ENCODE assay signal across 8 mouse cellular contexts in genomic region chr8:123518667-123519066, GRCm38 (mm10). TPM values are rescaled to one million over a fixed set of nuclear protein-coding genes. Genes with fewer than 3 reads are reported as not detected.
A peak's percentile ranks its signal among the peaks of the same experiment; 100 is the strongest.
DNase-seq lines count a peak whose midpoint lies in the region; ATAC-seq lines count a peak whose summit lies in the region.

Gene Gas8 (plus strand): TSS chr8:123518834.

- H3K4me1 ChIP-seq in forebrain, embryonic 10.5 days, result peaks cover 46% of the 10 kb centered on the region
- peaks cover 20% of the 10 kb centered on the region for H3K4me1 ChIP-seq in heart, embryonic 16.5 days (ENCODE audit: control insufficient read depth, insufficient read depth, low read length)
- H3K4me1 ChIP-seq in liver, embryonic 15.5 days (replicated peaks), result peaks cover 33% of the 10 kb centered on the region
- peaks cover 26% of the 10 kb centered on the region for H3K4me1 ChIP-seq in neural tube, embryonic 12.5 days

- H3K27ac ChIP-seq in forebrain, embryonic 10.5 days, result peak within 1 kb of the TSS; percentile 84
- H3K27ac ChIP-seq in heart, embryonic 16.5 days (ENCODE audit: low read length), result no peak within 1 kb of the TSS
- no peak within 1 kb of the TSS for H3K27ac ChIP-seq in liver, embryonic 15.5 days (replicated peaks)
- 0 out of 2 replicates have a peak within 1 kb of the TSS, but pooled peaks have one; percentile 10 for H3K27ac ChIP-seq in neural tube, embryonic 12.5 days

- DNase-seq in CD8-positive naive resting alpha-beta T cell, adult 2 months (ENCODE audit: low read depth in 2 of 2, low spot score in 2 of 2), result peak; percentile 57 to 63
- peak; percentile 90 for DNase-seq in c-Kit-positive CD71-negative TER-119-negative erythroid progenitor cells, embryonic 14.5 days (ENCODE audit: low read depth)
- peak; percentile 94 for DNase-seq in forebrain, embryonic 10.5 days (ENCODE audit: extremely low spot score, low spot score)
- DNase-seq in kidney, postnatal 36 days, result peak; percentile 95 to 96
- DNase-seq in telencephalon, adult 2 months (ENCODE audit: low read depth, low spot score), result peak; percentile 90

- peaks cover 38% of the 10 kb centered on the region for H3K36me3 ChIP-seq in forebrain, embryonic 10.5 days (replicated peaks)
- peaks cover 5% of the 10 kb centered on the region; the same call in 1 of the 2 replicates for H3K36me3 ChIP-seq in heart, embryonic 16.5 days (ENCODE audit: control insufficient read depth, insufficient read depth)
- peaks cover 13% of the 10 kb centered on the region; the same call in 1 of the 2 replicates for H3K36me3 ChIP-seq in liver, embryonic 15.5 days (replicated peaks)
- peaks cover 30% of the 10 kb centered on the region for H3K36me3 ChIP-seq in neural tube, embryonic 12.5 days

- H3K9ac ChIP-seq in heart, embryonic 16.5 days (ENCODE audit: low read length), result peak within 1 kb of the TSS; percentile 80
- peak within 1 kb of the TSS; percentile 37; the same call in 1 of the 2 replicates for H3K9ac ChIP-seq in liver, embryonic 15.5 days
- H3K9ac ChIP-seq in neural tube, embryonic 12.5 days, result peak within 1 kb of the TSS; percentile 84

- under 1% methylated on average over 20 of the region's 20 CpGs for WGBS in forebrain, embryonic 10.5 days
- WGBS in heart, embryonic 16.5 days, result 1% methylated on average over 20 of the region's 20 CpGs
- WGBS in liver, embryonic 15.5 days (ENCODE audit: insufficient replicate concordance), result 0% methylated on average over 20 of the region's 20 CpGs
- under 1% methylated on average over 20 of the region's 20 CpGs for WGBS in neural tube, embryonic 12.5 days

- H3K27me3 ChIP-seq in forebrain, embryonic 10.5 days (ENCODE audit: poor library complexity, severe bottlenecking), result peaks cover 41% of the 10 kb centered on the region
- peaks cover 27% of the 10 kb centered on the region for H3K27me3 ChIP-seq in heart, embryonic 16.5 days (ENCODE audit: control insufficient read depth, insufficient read depth, low read length)
- peaks cover 42% of the 10 kb centered on the region for H3K27me3 ChIP-seq in liver, embryonic 15.5 days
- no peaks in the 10 kb centered on the region for H3K27me3 ChIP-seq in neural tube, embryonic 12.5 days (replicated peaks)

- ATAC-seq in heart, embryonic 16.5 days (replicated peaks; ENCODE audit: extremely low read depth, insufficient read depth, low FRiP score), result peak; percentile 96
- peak; percentile 79 for ATAC-seq in liver, embryonic 15.5 days (ENCODE audit: insufficient read depth)
- ATAC-seq in neural tube, embryonic 12.5 days (ENCODE audit: low FRiP score, low read depth), result peak; percentile 90

- peak within 1 kb of the TSS; percentile 94 for H3K4me2 ChIP-seq in heart, embryonic 16.5 days (ENCODE audit: low read depth, low read length)
- peak within 1 kb of the TSS; percentile 75 for H3K4me2 ChIP-seq in liver, embryonic 15.5 days
- H3K4me2 ChIP-seq in neural tube, embryonic 12.5 days (replicated peaks), result peak within 1 kb of the TSS; percentile 94

- H3K9me3 ChIP-seq in forebrain, embryonic 10.5 days, result no peaks in the 10 kb centered on the region
- no peaks in the 10 kb centered on the region for H3K9me3 ChIP-seq in heart, embryonic 16.5 days (replicated peaks; ENCODE audit: control insufficient read depth, low read length)
- no peaks in the 10 kb centered on the region for H3K9me3 ChIP-seq in liver, embryonic 15.5 days (replicated peaks)
- no peaks in the 10 kb centered on the region for H3K9me3 ChIP-seq in neural tube, embryonic 12.5 days

- H3K4me3 ChIP-seq in forebrain, embryonic 10.5 days, result peak within 1 kb of the TSS; percentile 81
- H3K4me3 ChIP-seq in heart, embryonic 16.5 days (ENCODE audit: low read length), result peak within 1 kb of the TSS; percentile 89
- peak within 1 kb of the TSS; percentile 65 for H3K4me3 ChIP-seq in liver, embryonic 15.5 days (replicated peaks)
- H3K4me3 ChIP-seq in neural tube, embryonic 12.5 days, result peak within 1 kb of the TSS; percentile 72

RNA-seq across cellular contexts. Expression of gene Gas8, which starts in this region (rescaled TPM):
- polyA plus RNA-seq in forebrain, embryonic 10.5 days (2016; fragmentation: Nextera tagmentation; extraction: Ambion mirVana), result 42.7 and 45.7 TPM in 2 replicates
- 14.5 and 14.8 TPM in 2 replicates for polyA plus RNA-seq in heart, embryonic 16.5 days (2015; fragmentation: Nextera tagmentation; extraction: Ambion mirVana)
- polyA plus RNA-seq in liver, embryonic 15.5 days (2015; fragmentation: Nextera tagmentation; extraction: Ambion mirVana), result 3.3 and 3.8 TPM in 2 replicates
- polyA plus RNA-seq in neural tube, embryonic 12.5 days (2016; fragmentation: Nextera tagmentation; extraction: Ambion mirVana), result 39.5 and 42.1 TPM in 2 replicates

Comparison
In these comparisons a context has a peak if more than half of its experiments do, and no peak if none do; other contexts are left out.
1. H3K27ac ChIP-seq: peak in forebrain, embryonic 10.5 days (single experiment) and neural tube, embryonic 12.5 days (single experiment); none in heart, embryonic 16.5 days (single experiment) and liver, embryonic 15.5 days (single experiment).
2. Peak in every context shown above with its lines, with median percentiles within 50 percentile points of each other: DNase-seq, H3K4me3 ChIP-seq, ATAC-seq, H3K4me2 ChIP-seq and H3K9ac ChIP-seq.